Mouse (Mus musculus) cerebellum, postnatal 36 days (tissue): ENCODE measurements around the gene Sptlc3.

Experiments
- DNase-seq, 2 experiments: peaks; one replicate each; pipeline ENCODE4 v3.0.0; 2021 to 2022; ENCODE audit warnings: mixed read lengths in 2 of 2

The Sptlc3 gene

DNA sequence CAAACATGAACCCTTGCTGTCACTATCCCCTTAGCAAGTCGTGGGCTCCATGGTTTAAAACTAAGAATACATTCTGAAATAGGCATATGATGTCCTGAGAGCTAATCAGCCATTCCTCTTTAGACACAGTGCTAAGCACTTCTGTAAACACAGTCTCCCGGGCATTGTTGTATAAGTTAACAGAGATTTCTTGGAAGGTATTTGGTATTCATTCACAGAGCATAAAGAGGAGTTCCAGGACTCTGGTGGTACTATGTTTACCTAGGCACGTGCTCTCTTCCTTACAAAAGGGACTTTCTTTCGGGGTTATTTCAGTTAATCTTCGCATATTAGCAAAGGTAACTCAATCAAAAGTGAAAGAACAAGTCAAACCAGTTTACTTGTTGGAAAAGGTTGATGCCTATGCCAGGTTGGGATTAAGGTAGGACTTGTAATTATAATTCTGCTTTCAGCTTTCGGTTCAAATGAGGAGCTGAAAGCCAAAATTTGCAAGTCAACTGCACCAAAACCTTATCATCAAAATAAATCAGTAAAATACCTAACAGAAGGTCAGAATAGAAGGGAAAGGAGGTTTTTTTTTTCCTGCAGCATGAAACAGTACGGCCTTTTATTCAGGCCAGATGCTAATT lies 148.2 kb downstream of the Sptlc3 start:
- DNase-seq, result no peak

GRCm38 (mm10) chr2:139649518-139649917 lies 155.8 kb downstream of the Sptlc3 start:
- DNase-seq, result no peak

- no peak for DNase-seq
Observed at GRCm38 (mm10) chr2:139656750-139657149, 163.0 kb downstream of the Sptlc3 start.

DNA sequence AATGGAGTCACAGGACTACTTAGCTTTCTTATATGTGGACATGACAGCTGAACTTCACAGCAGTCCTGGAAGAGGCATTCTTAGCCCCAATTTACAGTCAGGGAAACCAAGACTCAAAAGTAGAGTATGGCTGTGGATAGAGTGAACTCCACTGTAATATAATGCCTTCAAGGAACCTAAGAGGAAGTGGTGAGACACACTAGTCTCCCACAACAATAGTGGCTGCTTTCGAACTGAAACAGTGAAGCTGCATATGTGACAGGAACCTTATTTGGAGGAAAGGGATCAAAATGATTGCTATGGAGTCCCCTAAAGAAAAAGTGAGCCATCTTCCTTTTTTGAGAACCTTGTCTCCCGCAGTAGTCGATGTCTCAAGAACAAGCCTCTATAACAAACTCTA lies 178.1 kb downstream of the Sptlc3 start:
- no peak for DNase-seq

GRCm38 (mm10) chr2:139672371-139672770 lies 178.7 kb downstream of the Sptlc3 start:
- DNase-seq, result no peak

DNA sequence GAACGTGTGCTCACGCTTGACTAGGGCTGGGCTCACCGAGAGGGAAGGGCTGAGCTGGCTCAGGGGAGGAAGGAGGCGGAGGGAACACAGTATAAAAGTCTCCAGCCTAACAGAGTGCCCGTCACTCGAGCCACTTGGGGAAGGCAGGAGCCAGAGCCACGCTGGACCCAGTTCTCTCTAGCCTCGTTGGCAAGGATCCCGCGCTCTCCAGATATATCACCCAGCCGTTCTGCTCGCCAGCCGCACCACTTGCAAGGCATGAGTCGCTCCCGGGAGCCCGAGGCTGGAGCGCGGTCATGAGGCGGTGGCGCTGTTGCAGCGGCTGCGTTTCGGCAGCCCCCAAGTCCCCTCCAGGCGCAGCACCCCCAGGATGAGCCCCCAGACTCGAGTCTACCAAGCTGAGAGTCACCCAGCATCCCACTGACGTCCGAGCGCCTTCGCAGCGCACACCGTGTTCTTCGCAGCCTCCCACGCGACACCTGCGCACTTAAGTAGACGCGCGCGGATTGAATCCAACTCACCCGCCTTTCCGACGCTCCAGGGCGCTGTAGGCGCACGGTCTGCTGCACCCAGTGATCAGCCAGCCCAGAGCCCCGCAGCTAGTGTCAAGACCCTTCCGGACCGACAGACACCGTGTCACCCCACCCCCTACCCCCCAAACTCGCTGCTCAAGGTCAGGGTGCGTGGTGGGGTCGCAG lies 183.5 kb downstream of the Sptlc3 start:
- peak; percentile 65 to 77 for DNase-seq

- DNase-seq, result peak; percentile 57
Observed at GRCm38 (mm10) chr2:139677809-139678274, 184.1 kb downstream of the Sptlc3 start, which contains the start of gene Ism1. Gene Ism1 (plus strand): TSS chr2:139678178.

DNA sequence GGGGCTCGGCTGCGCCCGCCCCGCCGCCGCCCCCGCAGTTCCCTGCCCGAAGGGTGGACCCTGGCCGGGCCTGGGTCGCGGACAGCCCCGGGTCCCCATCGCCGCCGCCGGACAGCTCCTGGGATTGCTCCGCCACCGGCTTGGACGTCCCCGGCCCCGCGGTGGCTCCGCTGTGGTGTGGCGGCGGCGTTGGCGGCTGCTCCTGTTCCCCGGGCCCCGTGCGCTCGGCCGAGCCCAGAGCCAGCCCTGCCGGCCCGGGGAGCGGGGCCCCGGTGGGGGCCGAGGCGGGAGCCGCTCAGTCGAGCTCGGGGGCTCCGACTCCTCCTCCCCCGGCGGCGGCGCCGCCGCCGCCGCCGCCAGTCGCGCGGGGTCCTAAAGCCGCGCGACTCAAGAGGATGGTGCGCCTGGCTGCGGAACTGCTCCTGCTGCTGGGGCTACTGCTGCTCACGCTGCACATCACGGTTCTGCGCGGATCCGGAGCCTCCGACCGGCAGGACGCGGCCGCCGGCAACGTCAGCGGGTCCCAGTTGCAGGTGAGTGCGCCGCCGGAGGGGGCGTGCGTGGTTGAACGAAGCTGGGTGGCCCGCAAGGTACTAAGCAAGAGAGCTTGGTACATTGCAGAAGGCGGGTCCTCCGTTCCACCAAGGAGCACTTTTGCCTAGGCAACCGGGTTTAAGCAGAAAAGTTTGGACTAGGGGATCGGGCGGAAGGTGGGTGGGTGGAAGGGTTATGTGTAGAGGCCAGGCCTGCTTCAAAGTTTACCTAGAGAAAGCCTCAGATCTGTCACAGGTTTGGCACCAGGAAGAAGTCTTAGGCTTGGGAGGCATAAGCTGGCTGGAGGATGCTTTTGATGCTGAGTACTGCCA lies 184.8 kb downstream of the Sptlc3 start:
- peak; percentile 58 to 64 for DNase-seq

DNA sequence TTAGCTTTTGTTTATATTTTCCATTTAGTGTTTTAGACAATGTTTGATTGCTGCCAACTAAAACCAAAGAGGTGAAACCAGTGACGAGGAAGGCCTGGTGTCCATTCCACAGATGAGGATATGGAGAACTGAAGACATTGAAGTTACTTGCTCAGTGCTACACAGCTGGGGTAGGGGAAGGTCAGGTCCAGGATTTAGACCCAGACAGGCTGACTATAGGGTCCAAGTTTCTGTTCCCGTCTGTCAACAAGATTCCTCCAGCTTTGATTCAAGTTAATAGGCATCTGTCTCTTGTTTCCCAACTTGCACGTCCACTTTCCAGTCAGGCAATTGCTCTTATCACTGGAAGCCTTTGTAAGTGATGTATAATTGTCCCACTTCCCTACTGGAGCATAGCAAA lies 188.8 kb downstream of the Sptlc3 start:
- DNase-seq, result no peak
